Mouse (Mus musculus): ENCODE results near the gene Vstm2b. TPM values are rescaled to one million over a fixed set of nuclear protein-coding genes. Genes with fewer than 3 reads are reported as not detected.

Vstm2b gene
- 18.2 and 21.4 TPM in 2 replicates for polyA plus RNA-seq (2015; fragmentation: Nextera tagmentation; extraction: Ambion mirVana)

- H3K4me2 ChIP-seq: peak within 1 kb of the TSS; percentile 93
- WGBS: 2% methylated on average over 20 of the region's 35 CpGs
- peaks cover 43% of the 10 kb centered on the region for H3K4me1 ChIP-seq (replicated peaks)
- peak within 1 kb of the TSS; percentile 85 for H3K27ac ChIP-seq
- H3K36me3 ChIP-seq: no peaks in the 10 kb centered on the region
- H3K9me3 ChIP-seq: no peaks in the 10 kb centered on the region
- ATAC-seq (ENCODE audit: low FRiP score): peak; percentile 14
- H3K4me3 ChIP-seq: peak within 1 kb of the TSS; percentile 72
- H3K9ac ChIP-seq: peak within 1 kb of the TSS; percentile 89
- H3K27me3 ChIP-seq: peaks cover 48% of the 10 kb centered on the region
Measured at GRCm38 (mm10) chr7:40898096-40898710, at the start of gene Vstm2b. Vstm2b (plus strand) TSS chr7:40898328.

- 90% methylated on average over 7 of the region's 7 CpGs for WGBS
- Histone ChIP-seq H3K9ac (no peak overlapping the region), H3K4me3 (no peak overlapping the region), H3K36me3 (no peaks in the 10 kb centered on the region), H3K4me1 (replicated peaks) (peaks cover 7% of the 10 kb centered on the region; the same call in 1 of the 2 replicates), H3K27ac (no peak overlapping the region), H3K27me3 (no peaks in the 10 kb centered on the region), H3K9me3 (no peaks in the 10 kb centered on the region), H3K4me2 (no peak overlapping the region)
- no peak for ATAC-seq (ENCODE audit: low FRiP score)
Measured at GRCm38 (mm10) chr7:40856088-40856625, 42.0 kb upstream of the Vstm2b start.

GRCm38 (mm10) chr7:40873380-40873990, 24.6 kb upstream of the Vstm2b start:
- H3K9ac ChIP-seq: no peak overlapping the region
- 0 out of 2 replicates have a peak, but pooled peaks cover 3% of the 10 kb centered on the region for H3K4me1 ChIP-seq (replicated peaks)
- no peak overlapping the region for H3K4me3 ChIP-seq
- H3K36me3 ChIP-seq: no peaks in the 10 kb centered on the region
- no peaks in the 10 kb centered on the region for H3K27me3 ChIP-seq
- no peak overlapping the region for H3K4me2 ChIP-seq
- ATAC-seq (ENCODE audit: low FRiP score): no peak
- 59% methylated on average over 7 of the region's 7 CpGs for WGBS
- H3K27ac ChIP-seq: no peak overlapping the region
- H3K9me3 ChIP-seq: no peaks in the 10 kb centered on the region

- WGBS: 48% methylated on average over 8 of the region's 8 CpGs
- H3K27ac ChIP-seq: peak overlapping the region; percentile 71
Measured at GRCm38 (mm10) chr7:40884855-40885489, 13.2 kb upstream of the Vstm2b start.

GRCm38 (mm10) chr7:40888358-40888757, 9.8 kb upstream of the Vstm2b start:
- ATAC-seq (ENCODE audit: low FRiP score): no peak
- 93% methylated on average over 3 of the region's 3 CpGs for WGBS

More at GRCm38 (mm10) chr7:40884855-40885489, 13.2 kb upstream of the Vstm2b start:
- Histone ChIP-seq H3K9ac (no peak overlapping the region), H3K4me3 (no peak overlapping the region), H3K36me3 (no peaks in the 10 kb centered on the region), H3K9me3 (no peaks in the 10 kb centered on the region), H3K27me3 (no peaks in the 10 kb centered on the region), H3K4me1 (replicated peaks) (peaks cover 12% of the 10 kb centered on the region), H3K4me2 (no peak overlapping the region)
- peak; percentile 58 for ATAC-seq (ENCODE audit: low FRiP score)

GRCm38 (mm10) chr7:40896964-40897363, 1.2 kb upstream of the Vstm2b start:
- Histone ChIP-seq H3K9me3 (no peaks in the 10 kb centered on the region), H3K36me3 (no peaks in the 10 kb centered on the region), H3K27ac (no peak overlapping the region), H3K4me2 (peak overlapping the region; percentile 93; the same call in 1 of the 2 replicates), H3K4me1 (replicated peaks) (peaks cover 30% of the 10 kb centered on the region), H3K27me3 (peaks cover 37% of the 10 kb centered on the region), H3K9ac (no peak overlapping the region), H3K4me3 (no peak overlapping the region)
- no peak for ATAC-seq (ENCODE audit: low FRiP score)
- 55% methylated on average over 4 of the region's 4 CpGs for WGBS

More at GRCm38 (mm10) chr7:40888358-40888757, 9.8 kb upstream of the Vstm2b start:
- Histone ChIP-seq H3K27me3 (0 out of 2 replicates have a peak, but pooled peaks cover 4% of the 10 kb centered on the region), H3K27ac (no peak overlapping the region), H3K4me1 (replicated peaks) (peaks cover 12% of the 10 kb centered on the region), H3K9me3 (no peaks in the 10 kb centered on the region), H3K4me3 (no peak overlapping the region), H3K36me3 (no peaks in the 10 kb centered on the region), H3K4me2 (no peak overlapping the region), H3K9ac (no peak overlapping the region)

GRCm38 (mm10) chr7:40898711-40899375, 715 bp downstream of the Vstm2b start:
- Histone ChIP-seq H3K27ac (peak overlapping the region; percentile 85), H3K4me2 (peak overlapping the region; percentile 93), H3K36me3 (no peaks in the 10 kb centered on the region), H3K9me3 (no peaks in the 10 kb centered on the region), H3K4me3 (peak overlapping the region; percentile 72), H3K4me1 (replicated peaks) (peaks cover 43% of the 10 kb centered on the region), H3K9ac (peak overlapping the region; percentile 89), H3K27me3 (peaks cover 50% of the 10 kb centered on the region)
- under 1% methylated on average over 49 of the region's 70 CpGs for WGBS
- ATAC-seq (ENCODE audit: low FRiP score): peak; percentile 38

GRCm38 (mm10) chr7:40899376-40900265, 1.5 kb downstream of the Vstm2b start:
- Histone ChIP-seq H3K4me1 (replicated peaks) (peaks cover 43% of the 10 kb centered on the region), H3K27ac (peak overlapping the region; percentile 85), H3K9me3 (no peaks in the 10 kb centered on the region), H3K9ac (peak overlapping the region; percentile 89), H3K4me3 (peak overlapping the region; percentile 72), H3K4me2 (peak overlapping the region; percentile 93), H3K36me3 (no peaks in the 10 kb centered on the region), H3K27me3 (peaks cover 50% of the 10 kb centered on the region)
- peak; percentile 33 for ATAC-seq (ENCODE audit: low FRiP score)
- under 1% methylated on average over 59 of the region's 61 CpGs for WGBS

GRCm38 (mm10) chr7:40901201-40901600, 3.1 kb downstream of the Vstm2b start:
- peaks cover 46% of the 10 kb centered on the region for H3K4me1 ChIP-seq (replicated peaks)
- peak overlapping the region; percentile 72 for H3K4me3 ChIP-seq
- peaks cover 15% of the 10 kb centered on the region for H3K36me3 ChIP-seq
- H3K9ac ChIP-seq: peak overlapping the region; percentile 79
- peak overlapping the region; percentile 93 for H3K4me2 ChIP-seq
- peak; percentile 75 for ATAC-seq (ENCODE audit: low FRiP score)
- peaks cover 43% of the 10 kb centered on the region for H3K27me3 ChIP-seq
- H3K9me3 ChIP-seq: no peaks in the 10 kb centered on the region
- peak overlapping the region; percentile 19; the same call in 1 of the 2 replicates for H3K27ac ChIP-seq
- whole genome bisulfite sequencing: 1% methylated on average over 16 of the region's 16 CpGs

- peak overlapping the region; percentile 79 for H3K9ac ChIP-seq
- no peaks in the 10 kb centered on the region for H3K9me3 ChIP-seq
- H3K4me1 ChIP-seq (replicated peaks): peaks cover 52% of the 10 kb centered on the region
- H3K36me3 ChIP-seq: peaks cover 20% of the 10 kb centered on the region
- 9% methylated on average over 28 of the region's 28 CpGs for WGBS
- peak overlapping the region; percentile 93 for H3K4me2 ChIP-seq
- peaks cover 32% of the 10 kb centered on the region for H3K27me3 ChIP-seq
- no peak for ATAC-seq (ENCODE audit: low FRiP score)
- peak overlapping the region; percentile 43 for H3K4me3 ChIP-seq
- peak overlapping the region; percentile 37; the same call in 1 of the 2 replicates for H3K27ac ChIP-seq
Measured at GRCm38 (mm10) chr7:40902506-40902905, 4.4 kb downstream of the Vstm2b start.

GRCm38 (mm10) chr7:40906484-40906883, 8.4 kb downstream of the Vstm2b start:
- 76% methylated on average over 1 of the region's 1 CpGs for WGBS
- H3K4me3 ChIP-seq: no peak overlapping the region
- no peaks in the 10 kb centered on the region for H3K9me3 ChIP-seq
- peaks cover 32% of the 10 kb centered on the region for H3K4me1 ChIP-seq (replicated peaks)
- no peak overlapping the region for H3K27ac ChIP-seq
- H3K4me2 ChIP-seq: no peak overlapping the region
- peaks cover 47% of the 10 kb centered on the region for H3K36me3 ChIP-seq
- ATAC-seq (ENCODE audit: low FRiP score): no peak
- no peak overlapping the region for H3K9ac ChIP-seq
- peaks cover 17% of the 10 kb centered on the region; the same call in 1 of the 2 replicates for H3K27me3 ChIP-seq
